Mouse (Mus musculus): ENCODE results near the gene Shank2.

DNA sequence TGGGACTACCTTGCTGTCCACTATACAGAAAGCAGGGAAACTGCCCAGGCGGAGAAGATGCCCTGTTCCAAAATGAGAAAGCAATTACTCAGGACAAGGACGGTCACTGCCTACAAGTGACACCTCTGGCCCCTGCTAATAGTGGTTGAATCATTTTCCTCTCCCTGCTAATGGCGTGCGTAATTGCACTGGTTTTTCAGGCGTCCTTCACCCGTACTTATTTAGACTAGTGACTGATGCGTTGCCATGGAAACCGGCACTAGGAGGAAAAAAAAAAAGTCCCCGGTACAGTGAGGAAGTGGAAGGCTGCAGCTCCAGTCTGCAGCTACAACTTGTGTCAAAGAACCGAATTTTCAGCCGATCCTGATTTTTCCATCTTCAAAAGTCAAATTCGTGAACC is 236.7 kb downstream of the Shank2 start:
- TF ChIP-seq MYB (IDR thresholded peaks at IDR 0.05; ENCODE audit: low read depth, low read length) (no peak), ZNF384 (IDR thresholded peaks at IDR 0.05; ENCODE audit: low read depth, low read length) (no peak), MXI1 (IDR thresholded peaks at IDR 0.05; ENCODE audit: low read depth, low read length) (no peak), EP300 (IDR thresholded peaks at IDR 0.05; ENCODE audit: low read depth in 1 of 2, low read length in 2 of 2) (no peak), CHD1 (IDR thresholded peaks at IDR 0.05; ENCODE audit: low read depth, low read length) (no peak), ELF1 (IDR thresholded peaks at IDR 0.05; ENCODE audit: low read depth, low read length) (no peak), CTCF (IDR thresholded peaks at IDR 0.05 in 2 of 3, conservative IDR thresholded peaks at IDR 0.05 in 1 of 3; ENCODE audit: control insufficient read depth in 1 of 3, insufficient read depth in 1 of 3, low read depth in 2 of 3, low read length in 3 of 3, poor library complexity in 1 of 3, severe bottlenecking in 1 of 3) (no peak), USF1 (IDR thresholded peaks at IDR 0.05; ENCODE audit: low read depth, low read length) (no peak), TAL1 (IDR thresholded peaks at IDR 0.05; ENCODE audit: low read length) (no peak), ZC3H11A (IDR thresholded peaks at IDR 0.05; ENCODE audit: low read depth, low read length) (no peak), SMC3 (IDR thresholded peaks at IDR 0.05; ENCODE audit: low read depth, low read length) (no peak)
